Mouse (Mus musculus) forebrain, embryonic 12.5 days (tissue): Measurements from ENCODE around the gene Usp31. TPM values are rescaled to one million over a fixed set of nuclear protein-coding genes. Genes with fewer than 3 reads are reported as not detected.

Source experiments
- ATAC-seq: fragments of 200-750 bp; cut with Nextera tagmentation; 2 replicates; pipeline ENCODE4 v1.8.0; 2017; ENCODE audit warnings: moderate TSS enrichment; ENCODE audit not compliant: low FRiP score
- H3K27ac ChIP-seq: fragments of 300-500 bp; sonication (generic); 2 replicates; pipeline ENCODE4 v1.5.1; 2016; ENCODE audit warnings: mild to moderate bottlenecking
- H3K27me3 ChIP-seq: fragments of 300-500 bp; sonication (generic); 2 replicates; pipeline ENCODE4 v1.6.1; 2016; ENCODE audit warnings: mild to moderate bottlenecking
- H3K36me3 ChIP-seq: fragments of 300-500 bp; sonication (generic); replicated peaks from 2 replicates; pipeline ENCODE4 v1.6.1; 2016; ENCODE audit warnings: mild to moderate bottlenecking
- H3K4me1 ChIP-seq: fragments of 300-500 bp; sonication (generic); 2 replicates; pipeline ENCODE4 v1.6.1; 2016
- H3K4me2 ChIP-seq: fragments of 300-500 bp; sonication (generic); 2 replicates; pipeline ENCODE4 v1.6.1; 2016; ENCODE audit warnings: mild to moderate bottlenecking, moderate library complexity
- H3K4me3 ChIP-seq: fragments of 300-500 bp; sonication (generic); replicated peaks from 2 replicates; pipeline ENCODE4 v1.5.1; 2016; ENCODE audit warnings: mild to moderate bottlenecking
- H3K9ac ChIP-seq: fragments of 300-500 bp; sonication (generic); 2 replicates; pipeline ENCODE4 v1.6.1; 2016; ENCODE audit warnings: mild to moderate bottlenecking
- H3K9me3 ChIP-seq: fragments of 300-500 bp; sonication (generic); 2 replicates; pipeline ENCODE4 v1.6.1; 2016
- WGBS: fragments of 180-500 bp; shearing (Covaris S2); methylation state at CpG from one replicate; pipeline ENCODE4 v1.1.7; 2016; 5-methylcytosine and 5-hydroxymethylcytosine counted together
- polyA plus RNA-seq: library from polyadenylated mRNA; unstranded; fragments of >200 nt; fragmentation: Nextera tagmentation; extraction: Ambion mirVana; gene quantifications from 2 replicates; pipeline ENCODE4 v1.2.1, GENCODE M21; 2016

The Usp31 gene
- polyA plus RNA-seq, 1 experiment from 2014 or later = 4.5 TPM

DNA sequence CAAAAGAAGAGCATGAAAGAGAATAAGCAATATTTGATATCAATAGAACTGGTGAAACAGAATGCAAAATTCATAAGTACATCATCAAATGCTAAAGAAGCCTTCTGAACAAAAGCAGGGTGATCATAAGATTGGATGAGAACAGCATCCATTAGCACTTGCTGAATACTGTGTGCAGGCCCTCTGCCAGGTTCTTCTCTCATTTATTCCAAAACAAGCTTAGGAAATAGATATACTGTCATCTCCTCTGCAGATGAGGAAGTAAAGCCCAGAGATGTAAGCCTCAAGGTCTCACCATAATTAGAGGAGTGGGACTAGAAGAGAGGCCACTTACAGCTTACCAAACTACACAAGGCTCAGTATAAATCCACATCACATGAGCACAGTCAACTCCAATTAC lies 7.8 kb downstream of the Usp31 start:
- Histone ChIP-seq H3K27me3 (no peaks in the 10 kb centered on the region), H3K27ac (no peak overlapping the region), H3K9me3 (no peaks in the 10 kb centered on the region), H3K4me3 (no peak overlapping the region), H3K4me2 (no peak overlapping the region), H3K9ac (no peak overlapping the region), H3K4me1 (peaks cover 18% of the 10 kb centered on the region), H3K36me3 (no peaks in the 10 kb centered on the region)
- ATAC-seq = no peak

DNA sequence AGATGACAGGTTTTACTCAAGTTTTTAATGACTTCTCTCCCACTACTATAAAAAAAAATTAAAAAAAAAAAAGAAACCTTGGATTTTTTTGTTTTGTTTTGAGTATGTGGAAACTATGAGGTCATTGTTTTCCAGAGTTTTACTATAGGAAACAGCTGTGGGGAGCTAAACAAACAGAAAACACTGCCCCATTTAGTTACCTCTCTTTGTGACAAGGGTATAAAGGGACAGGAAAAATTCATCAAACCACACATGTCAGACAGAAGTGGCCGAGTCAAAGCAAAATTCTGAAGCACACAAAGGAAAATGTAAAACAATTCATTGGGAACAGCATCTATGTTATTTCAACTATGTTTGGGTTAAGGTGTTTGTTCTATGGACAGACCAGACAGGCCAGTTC lies 9.5 kb downstream of the Usp31 start:
- H3K36me3 ChIP-seq = no peaks in the 10 kb centered on the region
- ATAC-seq = no peak
- H3K9me3 ChIP-seq = no peaks in the 10 kb centered on the region
- H3K4me1 ChIP-seq = peaks cover 8% of the 10 kb centered on the region; the same call in 1 of the 2 replicates
- WGBS = 59% methylated on average over 1 of the region's 1 CpGs
- H3K27ac ChIP-seq = no peak overlapping the region
- H3K4me3 ChIP-seq = no peak overlapping the region
- H3K27me3 ChIP-seq = no peaks in the 10 kb centered on the region
- no peak overlapping the region for H3K9ac ChIP-seq
- no peak overlapping the region for H3K4me2 ChIP-seq

DNA sequence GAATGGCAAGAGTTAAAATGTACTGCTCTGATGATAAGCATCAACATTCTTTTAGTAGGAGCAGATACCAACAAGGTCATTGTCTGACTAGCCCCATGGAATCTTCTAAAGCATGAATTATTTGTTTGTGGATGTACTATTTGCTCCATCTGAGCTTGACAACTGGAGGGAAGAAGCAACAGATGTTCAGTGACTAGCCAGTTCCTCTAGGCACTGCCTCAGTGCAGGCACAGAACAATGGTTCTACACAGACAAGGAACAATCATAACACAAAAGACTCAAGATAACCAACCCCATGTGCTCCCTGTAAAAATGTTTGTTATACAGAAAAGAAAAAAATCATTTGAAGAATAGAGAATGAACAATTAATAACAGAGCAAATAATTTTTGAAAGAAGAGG lies 9.9 kb downstream of the Usp31 start:
- ATAC-seq = no peak
- H3K27ac ChIP-seq = no peak overlapping the region
- no peak overlapping the region for H3K4me2 ChIP-seq
- H3K4me1 ChIP-seq = peaks cover 6% of the 10 kb centered on the region; the same call in 1 of the 2 replicates
- H3K4me3 ChIP-seq = no peak overlapping the region
- no peak overlapping the region for H3K9ac ChIP-seq
- H3K9me3 ChIP-seq = no peaks in the 10 kb centered on the region
- H3K27me3 ChIP-seq = no peaks in the 10 kb centered on the region
- no peaks in the 10 kb centered on the region for H3K36me3 ChIP-seq

DNA sequence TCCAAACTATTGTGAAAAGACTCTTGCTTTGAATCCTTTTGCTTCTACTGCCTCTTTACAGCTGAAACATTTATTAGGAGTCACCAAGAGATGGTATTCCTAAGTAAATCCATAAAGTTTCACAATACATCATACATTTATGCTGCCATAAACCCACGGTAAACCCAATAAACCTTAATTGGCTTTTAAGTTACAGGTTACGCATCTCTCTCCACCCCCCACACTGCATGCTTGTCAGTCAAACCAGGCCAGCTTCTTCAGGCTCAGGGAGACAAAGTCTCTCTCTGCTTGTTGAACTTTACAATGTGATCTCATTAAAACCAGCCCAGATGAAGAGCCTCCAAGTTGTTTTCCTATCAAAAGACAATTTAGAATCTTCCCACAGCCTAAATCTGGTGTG lies 15.2 kb downstream of the Usp31 start:
- H3K36me3 ChIP-seq = no peaks in the 10 kb centered on the region
- H3K27me3 ChIP-seq = no peaks in the 10 kb centered on the region
- no peaks in the 10 kb centered on the region for H3K9me3 ChIP-seq
- no peak overlapping the region for H3K4me3 ChIP-seq
- no peak overlapping the region for H3K27ac ChIP-seq
- H3K4me1 ChIP-seq = no peaks in the 10 kb centered on the region
- ATAC-seq = no peak
- H3K4me2 ChIP-seq = no peak overlapping the region
- no peak overlapping the region for H3K9ac ChIP-seq
- 78% methylated on average over 2 of the region's 2 CpGs for WGBS

DNA sequence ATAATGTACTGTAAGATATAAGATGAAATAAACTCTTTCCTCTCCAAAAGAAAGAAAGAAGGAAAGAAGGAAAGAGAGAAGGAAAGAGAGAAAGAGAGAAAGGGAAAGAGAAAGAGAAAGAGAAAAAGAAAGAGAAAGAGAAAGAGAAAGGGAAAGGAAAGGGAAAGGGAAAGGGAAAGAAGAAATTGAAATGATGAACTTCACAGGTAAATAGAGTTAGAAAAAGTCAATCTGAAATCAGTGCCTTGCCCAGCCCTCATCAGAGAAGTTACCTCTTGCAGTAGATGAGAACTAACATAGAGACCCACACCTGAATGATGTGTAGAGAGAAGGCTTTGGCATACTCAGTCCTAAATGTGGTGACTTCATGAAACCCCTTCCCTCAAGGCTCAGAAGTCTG lies 17.7 kb downstream of the Usp31 start:
- Histone ChIP-seq H3K4me2 (no peak overlapping the region), H3K36me3 (no peaks in the 10 kb centered on the region), H3K27ac (no peak overlapping the region), H3K9ac (no peak overlapping the region), H3K9me3 (no peaks in the 10 kb centered on the region), H3K27me3 (no peaks in the 10 kb centered on the region), H3K4me1 (no peaks in the 10 kb centered on the region), H3K4me3 (no peak overlapping the region)
- ATAC-seq = no peak

DNA sequence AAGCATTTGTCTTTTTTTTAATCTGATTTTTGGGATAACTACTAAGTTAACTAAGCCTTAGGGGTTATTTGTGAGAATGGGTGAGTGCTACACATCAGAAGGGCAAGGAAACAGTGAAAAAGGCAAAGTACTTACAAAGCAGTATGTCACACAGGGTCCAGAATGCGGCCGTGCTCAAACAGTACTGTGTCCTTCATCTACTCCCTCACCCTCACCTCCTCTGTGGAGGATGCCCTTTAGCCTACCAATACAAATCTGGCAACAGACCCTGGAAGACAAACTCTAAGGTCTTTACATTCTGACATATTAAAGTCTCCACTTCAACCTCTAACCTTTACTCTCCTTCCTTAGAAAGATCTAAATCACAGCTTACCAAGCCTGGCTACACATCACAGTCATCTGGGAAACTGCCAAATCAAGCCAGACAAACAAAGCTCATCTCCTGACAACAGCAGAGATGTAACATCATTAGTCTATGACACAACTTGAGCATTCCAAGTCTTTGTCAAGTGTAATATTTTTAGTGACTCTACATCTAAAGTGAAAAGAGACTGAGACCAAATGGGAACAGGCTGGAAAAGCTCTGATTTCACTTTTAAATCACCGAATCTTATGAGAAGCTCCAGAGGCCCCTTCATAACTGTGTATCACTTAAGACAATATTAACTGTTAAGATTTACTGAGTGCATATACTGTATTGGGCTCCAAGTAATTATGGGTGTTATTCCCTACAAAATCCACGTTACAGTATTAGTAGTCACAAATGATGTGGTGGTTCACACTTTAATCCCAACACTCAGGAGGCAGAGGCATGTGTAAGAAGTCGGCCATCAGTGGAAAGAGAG lies 21.7 kb downstream of the Usp31 start:
- H3K9ac ChIP-seq = no peak overlapping the region
- no peaks in the 10 kb centered on the region for H3K4me1 ChIP-seq
- no peaks in the 10 kb centered on the region for H3K27me3 ChIP-seq
- 94% methylated on average over 5 of the region's 5 CpGs for WGBS
- no peaks in the 10 kb centered on the region for H3K9me3 ChIP-seq
- ATAC-seq = no peak
- H3K36me3 ChIP-seq = no peaks in the 10 kb centered on the region
- H3K4me2 ChIP-seq = no peak overlapping the region
- no peak overlapping the region for H3K27ac ChIP-seq
- H3K4me3 ChIP-seq = no peak overlapping the region

DNA sequence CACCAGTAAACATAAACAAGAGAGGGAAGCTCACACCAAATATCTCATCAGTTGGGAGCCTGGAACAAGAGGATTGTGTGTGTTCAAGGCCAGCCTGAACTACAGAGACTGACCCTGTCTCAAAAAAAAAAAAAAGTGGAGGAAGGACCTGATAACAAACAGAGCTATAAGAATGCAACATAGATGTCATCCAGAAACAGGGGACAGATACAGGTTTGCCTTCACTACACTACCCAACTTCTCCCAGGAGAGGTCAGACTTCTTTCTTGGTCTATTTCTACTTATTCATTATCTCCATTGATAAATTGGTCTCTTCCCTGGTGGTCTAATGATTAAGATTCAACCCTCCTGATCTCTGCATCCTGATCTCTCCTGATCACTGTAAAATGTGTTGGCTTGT lies 25.9 kb downstream of the Usp31 start:
- H3K27ac ChIP-seq = no peak overlapping the region
- no peak overlapping the region for H3K4me3 ChIP-seq
- H3K9me3 ChIP-seq = no peaks in the 10 kb centered on the region
- no peak overlapping the region for H3K4me2 ChIP-seq
- ATAC-seq = no peak
- H3K27me3 ChIP-seq = no peaks in the 10 kb centered on the region
- no peak overlapping the region for H3K9ac ChIP-seq
- no peaks in the 10 kb centered on the region; the same call in 1 of the 2 replicates for H3K4me1 ChIP-seq
- H3K36me3 ChIP-seq = 0 out of 2 replicates have a peak, but pooled peaks cover 7% of the 10 kb centered on the region

DNA sequence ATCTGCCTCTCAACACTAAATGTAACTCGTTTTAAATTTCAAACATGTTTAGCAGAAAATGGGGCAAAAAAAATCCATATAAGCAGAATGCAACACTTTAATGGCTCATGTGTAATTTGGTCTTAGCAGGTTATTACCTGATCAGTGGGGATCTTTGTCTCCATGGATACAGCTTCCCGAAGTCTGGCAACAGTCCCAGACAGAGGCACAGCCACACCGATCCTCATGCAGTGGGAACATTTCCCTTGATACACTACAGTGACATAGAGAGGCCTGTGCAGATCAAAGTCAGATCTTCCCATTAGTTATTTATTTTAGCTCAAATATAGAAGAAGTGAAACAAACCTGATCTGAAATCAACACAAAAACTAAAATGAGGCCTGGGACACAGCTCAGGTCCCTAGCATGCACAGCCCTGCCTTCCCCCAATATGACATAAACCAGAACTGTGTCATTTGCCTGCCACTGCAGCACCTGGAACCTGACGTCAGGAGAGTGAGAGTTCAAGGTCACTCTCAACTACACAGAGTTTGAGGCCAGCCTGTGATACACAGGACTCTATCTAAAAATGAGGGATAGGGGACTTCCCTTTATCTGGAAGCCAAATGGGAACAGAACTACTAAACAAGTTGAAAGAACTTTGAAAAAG lies 29.8 kb downstream of the Usp31 start:
- Histone ChIP-seq H3K27ac (no peak overlapping the region), H3K9me3 (no peaks in the 10 kb centered on the region), H3K9ac (no peak overlapping the region), H3K4me2 (no peak overlapping the region), H3K36me3 (peaks cover 18% of the 10 kb centered on the region), H3K4me1 (no peaks in the 10 kb centered on the region; the same call in 1 of the 2 replicates), H3K27me3 (no peaks in the 10 kb centered on the region), H3K4me3 (no peak overlapping the region)
- WGBS = 70% methylated on average over 4 of the region's 4 CpGs
- no peak; the same call in 1 of the 2 replicates for ATAC-seq

DNA sequence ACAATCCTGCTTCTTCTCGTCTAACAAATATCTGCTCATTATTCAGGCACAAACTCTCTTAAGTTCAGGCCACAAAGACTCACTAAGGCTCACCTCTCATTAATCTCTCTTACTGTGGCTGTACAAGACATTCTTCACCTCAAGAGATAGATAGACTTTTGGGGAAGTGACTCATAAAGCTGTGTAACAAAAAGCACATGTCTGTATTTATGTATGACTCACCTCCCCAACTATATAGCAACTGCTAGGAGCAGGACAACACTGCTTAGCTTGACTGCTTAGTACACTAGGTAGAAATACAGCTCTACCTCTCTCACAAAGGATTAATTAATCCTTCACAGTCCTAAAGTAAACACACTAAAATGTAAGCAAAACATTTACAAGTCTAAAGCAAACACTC lies 46.3 kb downstream of the Usp31 start:
- no peaks in the 10 kb centered on the region for H3K9me3 ChIP-seq
- H3K27ac ChIP-seq = no peak overlapping the region
- 81% methylated on average over 1 of the region's 1 CpGs for WGBS
- no peak overlapping the region for H3K4me3 ChIP-seq
- peaks cover 58% of the 10 kb centered on the region for H3K36me3 ChIP-seq
- no peak for ATAC-seq
- no peaks in the 10 kb centered on the region for H3K27me3 ChIP-seq
- no peaks in the 10 kb centered on the region for H3K4me1 ChIP-seq
- no peak overlapping the region for H3K9ac ChIP-seq
- no peak overlapping the region for H3K4me2 ChIP-seq

DNA sequence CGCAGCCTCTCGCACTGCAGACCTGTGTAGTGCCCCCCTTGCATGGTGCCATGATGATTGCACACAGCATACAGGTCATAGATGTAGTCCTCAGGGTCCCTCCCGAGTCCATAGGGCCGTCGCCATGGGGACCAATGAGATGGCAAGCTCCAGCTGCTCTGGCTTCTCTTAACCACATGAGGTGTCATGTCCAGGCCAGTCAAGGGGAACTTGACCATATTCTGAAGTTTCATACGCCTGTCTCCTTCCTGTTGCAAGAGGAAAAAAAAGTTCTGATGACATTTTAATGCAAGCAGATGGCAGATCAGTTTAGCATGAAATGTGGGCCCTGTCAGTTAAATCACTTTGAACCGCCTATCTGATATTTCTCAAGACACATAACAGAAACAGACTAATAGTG lies 48.2 kb downstream of the Usp31 start:
- H3K9me3 ChIP-seq = no peaks in the 10 kb centered on the region
- H3K27ac ChIP-seq = no peak overlapping the region
- H3K9ac ChIP-seq = no peak overlapping the region
- no peak overlapping the region for H3K4me3 ChIP-seq
- H3K4me2 ChIP-seq = no peak overlapping the region
- 93% methylated on average over 7 of the region's 7 CpGs for WGBS
- H3K36me3 ChIP-seq = peaks cover 55% of the 10 kb centered on the region
- no peaks in the 10 kb centered on the region for H3K27me3 ChIP-seq
- H3K4me1 ChIP-seq = no peaks in the 10 kb centered on the region
- ATAC-seq = no peak

DNA sequence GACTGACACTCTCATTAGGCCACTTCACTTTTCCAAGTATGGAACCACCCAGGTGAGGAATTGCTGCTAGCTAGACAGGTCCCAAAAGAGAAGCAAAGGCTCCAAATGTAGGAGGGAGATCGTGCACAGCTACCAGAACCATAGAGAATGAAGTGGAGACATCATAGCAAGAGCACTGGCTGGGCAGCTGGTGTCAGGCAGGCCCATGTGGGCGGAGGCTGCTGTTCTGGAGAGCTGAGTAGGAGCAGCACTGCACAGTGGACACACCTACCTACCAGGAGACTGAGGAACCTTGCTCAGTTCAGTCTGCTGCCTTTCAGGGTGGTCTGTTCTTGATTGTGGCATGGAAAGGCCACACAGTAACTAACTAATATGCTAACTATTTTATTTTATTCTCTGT lies 52.4 kb downstream of the Usp31 start:
- no peaks in the 10 kb centered on the region for H3K27me3 ChIP-seq
- WGBS = 84% methylated on average over 2 of the region's 2 CpGs
- H3K9me3 ChIP-seq = no peaks in the 10 kb centered on the region

DNA sequence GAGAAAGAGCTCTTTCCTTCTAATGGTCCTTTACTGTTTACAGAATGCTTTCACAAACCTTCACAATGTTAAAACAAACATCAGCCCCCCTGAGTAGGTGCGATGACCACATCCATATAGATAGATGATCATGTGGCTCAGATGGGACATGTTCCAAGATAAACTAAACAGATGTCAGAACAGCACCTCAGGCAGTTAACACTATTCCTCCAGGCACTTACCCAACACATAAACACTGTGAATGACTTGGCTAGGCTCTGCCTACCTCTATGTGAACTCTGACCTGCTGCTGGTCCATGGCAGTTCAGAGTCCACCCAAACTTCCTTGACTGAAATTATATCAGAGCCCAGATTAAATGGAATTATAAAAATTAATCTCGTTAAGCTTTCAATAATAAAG lies 54.4 kb downstream of the Usp31 start:
- no peak for ATAC-seq
- Histone ChIP-seq H3K27me3 (no peaks in the 10 kb centered on the region), H3K9ac (no peak overlapping the region), H3K36me3 (peaks cover 59% of the 10 kb centered on the region), H3K27ac (no peak overlapping the region), H3K4me3 (no peak overlapping the region), H3K9me3 (no peaks in the 10 kb centered on the region), H3K4me1 (no peaks in the 10 kb centered on the region), H3K4me2 (no peak overlapping the region)
- WGBS = 90% methylated on average over 2 of the region's 2 CpGs

More for the DNA sequence above, 52.4 kb downstream of the Usp31 start:
- no peak for ATAC-seq
- H3K9ac ChIP-seq = no peak overlapping the region
- H3K4me3 ChIP-seq = no peak overlapping the region
- no peaks in the 10 kb centered on the region for H3K4me1 ChIP-seq
- H3K27ac ChIP-seq = no peak overlapping the region
- H3K4me2 ChIP-seq = no peak overlapping the region
- peaks cover 51% of the 10 kb centered on the region for H3K36me3 ChIP-seq

DNA sequence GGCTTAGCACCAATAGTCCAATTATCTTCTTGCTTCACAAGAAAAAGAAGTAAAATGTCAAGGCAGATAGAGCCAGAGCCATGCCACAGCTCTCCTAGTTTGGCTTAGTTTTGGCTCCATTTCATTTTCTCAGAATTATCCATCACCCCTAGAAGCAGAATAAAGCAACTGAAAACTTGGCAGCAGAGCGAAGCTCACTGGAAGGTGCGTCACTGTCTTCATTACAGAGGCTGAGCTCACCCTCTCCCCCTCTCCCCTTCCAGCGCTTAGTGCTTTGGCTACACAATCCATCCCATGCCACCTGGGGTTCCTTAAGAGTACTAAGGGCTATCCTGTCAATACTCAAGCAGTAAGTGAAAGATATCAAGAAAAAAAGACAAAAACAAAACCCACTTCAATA lies 56.3 kb downstream of the Usp31 start:
- no peak overlapping the region for H3K4me2 ChIP-seq
- no peak overlapping the region for H3K9ac ChIP-seq
- no peaks in the 10 kb centered on the region for H3K27me3 ChIP-seq
- H3K36me3 ChIP-seq = peaks cover 57% of the 10 kb centered on the region
- 93% methylated on average over 3 of the region's 3 CpGs for WGBS
- H3K27ac ChIP-seq = no peak overlapping the region
- H3K9me3 ChIP-seq = no peaks in the 10 kb centered on the region
- no peak overlapping the region for H3K4me3 ChIP-seq
- H3K4me1 ChIP-seq = no peaks in the 10 kb centered on the region
- ATAC-seq = no peak
